Mouse (Mus musculus) ovary, postnatal 10 days (tissue): Measurements from ENCODE around the gene Itm2a.

Experiments used
- DNase-seq: peaks from one replicate; pipeline ENCODE4 v3.0.0; 2022; ENCODE audit warnings: low spot score

Gene Itm2a

GRCm38 (mm10) chrX:107402915-107403912 lies at the start of gene Itm2a:
Itm2a (minus strand) TSS chrX:107403376.
- DNase-seq: peak; percentile 14

- no peak for DNase-seq
Measured at GRCm38 (mm10) chrX:107435887-107436286, 32.7 kb upstream of the Itm2a start.

DNA sequence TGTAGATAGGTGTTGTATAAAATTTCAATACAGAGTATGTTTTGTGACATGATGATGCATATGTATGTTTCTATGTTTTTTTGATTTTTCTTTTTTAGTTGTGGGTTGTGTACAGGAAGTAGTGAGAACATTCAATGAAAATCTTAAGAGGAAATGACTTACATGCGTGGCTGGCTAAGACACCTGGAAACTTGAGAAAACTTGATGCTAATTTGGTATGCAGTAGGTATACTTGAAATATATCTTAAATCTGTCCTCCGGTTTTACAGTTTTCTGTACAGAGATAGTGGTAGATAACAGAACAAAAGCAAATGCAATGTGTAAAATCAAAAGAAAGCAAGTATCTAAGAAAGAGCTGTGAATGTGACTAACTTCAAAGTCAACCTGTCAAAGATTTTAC lies 18.1 kb upstream of the Itm2a start:
- DNase-seq: no peak

- DNase-seq: no peak
Measured at GRCm38 (mm10) chrX:107417345-107417744, 14.2 kb upstream of the Itm2a start.

DNA sequence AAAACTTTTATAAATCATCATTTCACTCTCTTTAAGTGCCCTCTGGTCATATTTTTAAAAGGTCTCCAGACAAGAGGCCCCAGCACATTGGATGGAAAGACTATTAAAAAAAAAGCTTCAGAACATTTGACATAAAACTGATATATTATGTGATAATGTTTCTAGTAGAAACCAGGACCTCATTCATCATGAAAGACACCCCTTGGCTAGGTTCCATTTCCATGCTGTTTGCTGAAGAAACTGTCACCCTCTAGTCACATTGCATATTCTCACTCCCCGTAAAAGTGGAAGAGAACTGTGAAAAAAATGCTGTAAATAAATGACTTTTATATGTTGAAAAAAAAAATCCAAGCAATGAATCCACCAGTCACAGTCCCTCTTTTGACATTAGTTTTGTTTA lies 12.8 kb upstream of the Itm2a start:
- DNase-seq: no peak

GRCm38 (mm10) chrX:107402481-107402880 lies 695 bp downstream of the Itm2a start:
- DNase-seq: no peak

GRCm38 (mm10) chrX:107399087-107399486 lies 4.1 kb downstream of the Itm2a start:
- no peak for DNase-seq

- DNase-seq: no peak
Measured at GRCm38 (mm10) chrX:107393256-107393655, 9.9 kb downstream of the Itm2a start.

GRCm38 (mm10) chrX:107375329-107375728 lies 27.8 kb downstream of the Itm2a start:
- DNase-seq: no peak
